Mouse (Mus musculus) MEL (cell line): Measurements from ENCODE around the gene Slc25a11. TPM values are rescaled to one million over a fixed set of nuclear protein-coding genes. Genes with fewer than 3 reads are reported as not detected.

Source experiments
- DNase-seq: peaks from one replicate; pipeline ENCODE4 v3.0.0; 2011; ENCODE audit warnings: low read depth, low spot score
- H3K27ac ChIP-seq: 2 replicates; pipeline ENCODE4 v1.5.1; 2012; ENCODE audit warnings: low read depth, mild to moderate bottlenecking, control low read depth, low read length, moderate library complexity; ENCODE audit not compliant: control insufficient read depth
- H3K27me3 ChIP-seq, 2 experiments: fragments of 150-350 bp in 1 of 2; sonication (generic) in 1 of 2; 2 replicates each; pipeline ENCODE4 v1.6.1; 2012; ENCODE audit warnings: low read length in 2 of 2, mild to moderate bottlenecking in 2 of 2, improper control_type of control experiment in 1 of 2, moderate library complexity in 1 of 2; ENCODE audit not compliant: insufficient read depth in 2 of 2, control insufficient read depth in 1 of 2
- H3K36me3 ChIP-seq, 2 experiments: 2 replicates each; pipeline ENCODE4 v1.6.1; 2012 to 2014; ENCODE audit warnings: low read length in 2 of 2, improper control_type of control experiment in 1 of 2, inconsistent platforms in 1 of 2, mild to moderate bottlenecking in 1 of 2; ENCODE audit not compliant: insufficient read depth in 2 of 2, control insufficient read depth in 1 of 2
- H3K4me1 ChIP-seq, 2 experiments: fragments of 150-350 bp in 1 of 2; sonication (generic) in 1 of 2; 2 replicates each; pipeline ENCODE4 v1.6.1; 2012; ENCODE audit warnings: low read length in 2 of 2, improper control_type of control experiment in 1 of 2, mild to moderate bottlenecking in 1 of 2; ENCODE audit not compliant: insufficient read depth in 2 of 2, control insufficient read depth in 1 of 2
- H3K4me3 ChIP-seq, 2 experiments: fragments of 150-350 bp in 1 of 2; sonication (generic) in 1 of 2; 2 replicates each; pipeline ENCODE4 v1.5.1; 2012; ENCODE audit warnings: low read depth in 2 of 2, low read length in 2 of 2, mild to moderate bottlenecking in 2 of 2, moderate library complexity in 2 of 2, control low read depth in 1 of 2, improper control_type of control experiment in 1 of 2; ENCODE audit not compliant: control insufficient read depth in 1 of 2, insufficient read depth in 1 of 2
- H3K79me2 ChIP-seq: 2 replicates; pipeline ENCODE4 v1.6.1; 2012; ENCODE audit warnings: mild to moderate bottlenecking, low read length, moderate library complexity; ENCODE audit not compliant: control insufficient read depth, poor library complexity, insufficient read depth
- H3K9ac ChIP-seq: 2 replicates; pipeline ENCODE4 v1.6.1; 2012; ENCODE audit warnings: low read depth, mild to moderate bottlenecking, control low read depth, low read length, moderate library complexity; ENCODE audit not compliant: control insufficient read depth, poor library complexity, severe bottlenecking
- H3K9me3 ChIP-seq: fragments of 150-350 bp; sonication (generic); replicated peaks from 2 replicates; pipeline ENCODE4 v1.6.1; 2012; ENCODE audit warnings: mild to moderate bottlenecking, low read length, improper control_type of control experiment, moderate library complexity; ENCODE audit not compliant: insufficient read depth
- BHLHE40 ChIP-seq: IDR thresholded peaks from 2 replicates; pipeline ENCODE4 v1.6.1; 2012; ENCODE audit warnings: low read depth, mild to moderate bottlenecking, inconsistent platforms, low read length, improper control_type of control experiment, borderline replicate concordance
- CHD2 ChIP-seq: IDR thresholded peaks from 2 replicates; pipeline ENCODE4 v1.6.1; 2011; ENCODE audit warnings: low read length, improper control_type of control experiment
- ETS1 ChIP-seq: IDR thresholded peaks from 2 replicates; pipeline ENCODE4 v1.6.1; 2012; ENCODE audit warnings: low read depth, mild to moderate bottlenecking, inconsistent platforms, low read length, improper control_type of control experiment, moderate library complexity
- GABPA ChIP-seq: IDR thresholded peaks from 2 replicates; pipeline ENCODE4 v1.6.1; 2012; ENCODE audit warnings: low read depth, mild to moderate bottlenecking, inconsistent platforms, low read length, improper control_type of control experiment, moderate library complexity
- JUND ChIP-seq: IDR thresholded peaks from 2 replicates; pipeline ENCODE4 v1.6.1; 2011; ENCODE audit warnings: low read depth, mild to moderate bottlenecking, improper control_type of control experiment, low read length
- MAFK ChIP-seq: IDR thresholded peaks from 2 replicates; pipeline ENCODE4 v1.6.1; 2011; ENCODE audit warnings: low read depth, mild to moderate bottlenecking, low read length, improper control_type of control experiment, borderline replicate concordance
- MAX ChIP-seq: IDR thresholded peaks from 2 replicates; pipeline ENCODE4 v1.6.1; 2011; ENCODE audit warnings: low read length, improper control_type of control experiment
- MAZ ChIP-seq: IDR thresholded peaks from 2 replicates; pipeline ENCODE4 v1.6.1; 2012; ENCODE audit warnings: low read depth, mild to moderate bottlenecking, inconsistent platforms, low read length, improper control_type of control experiment
- MXI1 ChIP-seq: IDR thresholded peaks from 2 replicates; pipeline ENCODE4 v1.6.1; 2011; ENCODE audit warnings: mild to moderate bottlenecking, low read depth, low read length, improper control_type of control experiment
- MYC ChIP-seq: IDR thresholded peaks from 2 replicates; pipeline ENCODE4 v1.6.1; 2011; ENCODE audit warnings: low read depth, mild to moderate bottlenecking, low read length, improper control_type of control experiment, moderate library complexity
- NELFE ChIP-seq: IDR thresholded peaks from 2 replicates; pipeline ENCODE4 v1.6.1; 2011; ENCODE audit warnings: low read depth, low read length, improper control_type of control experiment
- POLR2AphosphoS2 ChIP-seq: IDR thresholded peaks from 2 replicates; pipeline ENCODE4 v1.6.1; 2011; ENCODE audit warnings: low read length, improper control_type of control experiment
- POLR2AphosphoS5 ChIP-seq: IDR thresholded peaks from 2 replicates; pipeline ENCODE4 v1.6.1; 2012; ENCODE audit warnings: low read depth, borderline replicate concordance, mild to moderate bottlenecking, inconsistent platforms, low read length, moderate library complexity, mixed read lengths
- RAD21 ChIP-seq: IDR thresholded peaks from 2 replicates; pipeline ENCODE4 v1.6.1; 2011; ENCODE audit warnings: mild to moderate bottlenecking, low read depth, low read length, improper control_type of control experiment
- SIN3A ChIP-seq: IDR thresholded peaks from 2 replicates; pipeline ENCODE4 v1.6.1; 2012; ENCODE audit warnings: low read length, improper control_type of control experiment, inconsistent platforms
- TBP ChIP-seq: IDR thresholded peaks from 2 replicates; pipeline ENCODE4 v1.8.0; 2011; ENCODE audit warnings: low read depth, low read length, improper control_type of control experiment
- TCF12 ChIP-seq: IDR thresholded peaks from 2 replicates; pipeline ENCODE4 v1.6.1; 2014; ENCODE audit warnings: low read depth, mild to moderate bottlenecking, inconsistent platforms, low read length, improper control_type of control experiment, moderate library complexity
- USF1 ChIP-seq: IDR thresholded peaks from 2 replicates; pipeline ENCODE4 v1.6.1; 2014; ENCODE audit warnings: low read depth, mild to moderate bottlenecking, inconsistent platforms, low read length, improper control_type of control experiment, moderate library complexity
- ZC3H11A ChIP-seq: IDR thresholded peaks from 2 replicates; pipeline ENCODE4 v1.6.1; 2012; ENCODE audit warnings: low read depth, mild to moderate bottlenecking, inconsistent platforms, low read length, improper control_type of control experiment
- ZMIZ1 ChIP-seq: IDR thresholded peaks from 2 replicates; pipeline ENCODE4 v1.6.1; 2012; ENCODE audit warnings: low read depth, mild to moderate bottlenecking, inconsistent platforms, low read length, improper control_type of control experiment, moderate library complexity
- ZNF384 ChIP-seq: IDR thresholded peaks from 2 replicates; pipeline ENCODE4 v1.6.1; 2012; ENCODE audit warnings: low read depth, mild to moderate bottlenecking, inconsistent platforms, low read length, improper control_type of control experiment
- polyA plus RNA-seq, 2 experiments: library from polyadenylated mRNA; stranded (reverse) in 1 of 2; unstranded in 1 of 2; fragments of >175 nt in 1 of 2; fragments of >200 nt in 1 of 2; gene quantifications; 2 replicates each; pipeline versions ENCODE4 v1.2.1 to v1.2.4; 2012; ENCODE audit warnings: low replicate concordance in 2 of 2, low read depth in 1 of 2; ENCODE audit not compliant: insufficient read length in 2 of 2, insufficient read depth in 1 of 2, missing spikeins in 1 of 2
- total RNA-seq: library from RNA; depleted of rRNA; stranded (reverse); fragments of 300-350 nt; gene quantifications from 2 replicates; pipeline ENCODE4 v1.2.3, GENCODE M21; 2012

Gene Slc25a11
- total and polyA plus RNA-seq, 3 experiments = 96.3 to 145 (median 114) TPM

DNA sequence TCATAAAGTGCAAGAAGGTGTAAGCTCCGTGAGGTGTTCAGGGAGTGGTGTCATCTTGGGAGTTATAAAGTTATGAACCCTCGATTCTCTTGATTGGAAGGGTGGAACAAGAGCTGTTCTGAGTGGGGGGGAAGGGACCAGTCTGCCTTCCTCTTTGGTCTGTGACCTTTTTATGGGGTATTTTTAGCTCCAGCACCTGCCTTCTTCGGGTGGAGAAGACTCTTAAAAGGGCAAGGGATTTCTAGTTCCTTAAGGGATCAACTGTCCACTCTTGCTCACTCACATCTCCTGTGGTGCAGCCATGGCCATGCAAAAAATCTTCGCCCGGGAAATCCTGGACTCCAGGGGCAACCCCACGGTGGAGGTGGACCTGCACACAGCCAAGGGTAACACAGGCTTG lies 10.3 kb upstream of the Slc25a11 start:
- DNase-seq = no peak
- Histone ChIP-seq H3K4me3 (no peak overlapping the region), H3K27ac (peak overlapping the region; percentile 99)

DNA sequence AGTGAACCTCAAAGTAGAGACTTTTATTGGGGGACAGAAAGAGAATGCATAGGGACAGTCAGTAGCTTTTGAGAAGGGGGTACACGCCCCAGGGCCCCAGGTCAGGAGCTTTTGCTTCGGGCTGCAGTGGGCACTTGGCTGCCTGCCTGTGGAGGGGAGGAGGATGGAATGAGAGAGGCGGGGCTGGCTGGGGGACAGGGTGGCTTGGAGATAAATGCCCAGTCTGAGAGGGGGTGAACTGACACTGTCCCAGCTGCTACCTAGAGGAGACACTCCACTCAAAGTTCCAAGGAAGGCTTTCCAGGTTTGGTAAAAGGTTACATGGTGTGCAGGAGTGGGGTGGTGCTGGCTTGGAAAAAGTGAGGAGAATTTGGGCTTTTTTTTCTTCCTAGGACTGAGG lies 9.7 kb upstream of the Slc25a11 start, which contains the start of gene Eno3:
TSS of gene Eno3 (plus strand) at position 239 of the 400 bp plus-strand sequence.
- Histone ChIP-seq H3K9me3 (no peaks in the 10 kb centered on the region), H3K27ac (peak within 1 kb of the TSS; percentile 99), H3K9ac (peak within 1 kb of the TSS; percentile 88)
- 0 out of 2 replicates have a peak, but pooled peaks have one; percentile 50 for TF ChIP-seq ZNF384
- no peak for TF ChIP-seq USF1
- no peak for TF ChIP-seq POLR2AphosphoS2
- TF ChIP-seq SIN3A = 0 out of 2 replicates have a peak, but pooled peaks have one; percentile 3
- 0 out of 2 replicates have a peak, but pooled peaks have one; percentile 18 for TF ChIP-seq NELFE
- TF ChIP-seq, all 39 proteins: peak for 3
- peak; percentile 63 for DNase-seq
- Histone ChIP-seq H3K36me3 (peaks cover 6 to 19% of the 10 kb centered on the region in 2 experiments; a peak in 3 of 4 replicates), H3K4me3 (peak within 1 kb of the TSS; percentile 74 to 80), H3K27me3 (no peaks in the 10 kb centered on the region), H3K4me1 (peaks cover 2 to 23% of the 10 kb centered on the region in 2 experiments), H3K79me2 (peaks cover 41% of the 10 kb centered on the region)

More for the DNA sequence above, 10.3 kb upstream of the Slc25a11 start:
- no peaks in the 10 kb centered on the region for H3K9me3 ChIP-seq
- H3K4me1 ChIP-seq = peaks cover 2 to 18% of the 10 kb centered on the region in 2 experiments
- H3K79me2 ChIP-seq = peaks cover 35% of the 10 kb centered on the region
- TF ChIP-seq NELFE (0 out of 2 replicates have a peak, but pooled peaks have one; percentile 5), USF1 (no peak)
- H3K27me3 ChIP-seq = no peaks in the 10 kb centered on the region
- H3K9ac ChIP-seq = peak overlapping the region; percentile 88; the same call in 1 of the 2 replicates
- H3K36me3 ChIP-seq = peaks cover 3 to 13% of the 10 kb centered on the region in 2 experiments

GRCm38 (mm10) chr11:70656456-70656927 lies 9.2 kb upstream of the Slc25a11 start:
- peaks cover 2 to 28% of the 10 kb centered on the region in 2 experiments for H3K4me1 ChIP-seq
- peak; percentile 71 for DNase-seq
- no peaks in the 10 kb centered on the region for H3K27me3 ChIP-seq
- peak overlapping the region; percentile 74 to 80 for H3K4me3 ChIP-seq
- H3K9ac ChIP-seq = peak overlapping the region; percentile 88
- H3K79me2 ChIP-seq = peaks cover 45% of the 10 kb centered on the region
- TF ChIP-seq POLR2AphosphoS5 (no peak), BHLHE40 (peak; percentile 26; the same call in 1 of the 2 replicates), MAFK (0 out of 2 replicates have a peak, but pooled peaks have one; percentile 16), MAX (peak; percentile 88), ETS1 (no peak), JUND (no peak), TCF12 (peak; percentile 35; the same call in 1 of the 2 replicates), RAD21 (no peak), ZC3H11A (no peak), MXI1 (peak; percentile 24; the same call in 1 of the 2 replicates), TBP (0 out of 2 replicates have a peak, but pooled peaks have one; percentile 14), CHD2 (no peak), MYC (peak; percentile 80; the same call in 1 of the 2 replicates), MAZ (no peak), SIN3A (peak; percentile 55), NELFE (0 out of 2 replicates have a peak, but pooled peaks have one; percentile 4), GABPA (no peak), ZMIZ1 (0 out of 2 replicates have a peak, but pooled peaks have one; percentile 23)
- H3K36me3 ChIP-seq = peaks cover 6 to 23% of the 10 kb centered on the region in 2 experiments; a peak in 3 of 4 replicates
- H3K27ac ChIP-seq = peak overlapping the region; percentile 99
- H3K9me3 ChIP-seq = no peaks in the 10 kb centered on the region
